Mouse (Mus musculus): ENCODE results near the gene Armc2.

Gene Armc2

DNA sequence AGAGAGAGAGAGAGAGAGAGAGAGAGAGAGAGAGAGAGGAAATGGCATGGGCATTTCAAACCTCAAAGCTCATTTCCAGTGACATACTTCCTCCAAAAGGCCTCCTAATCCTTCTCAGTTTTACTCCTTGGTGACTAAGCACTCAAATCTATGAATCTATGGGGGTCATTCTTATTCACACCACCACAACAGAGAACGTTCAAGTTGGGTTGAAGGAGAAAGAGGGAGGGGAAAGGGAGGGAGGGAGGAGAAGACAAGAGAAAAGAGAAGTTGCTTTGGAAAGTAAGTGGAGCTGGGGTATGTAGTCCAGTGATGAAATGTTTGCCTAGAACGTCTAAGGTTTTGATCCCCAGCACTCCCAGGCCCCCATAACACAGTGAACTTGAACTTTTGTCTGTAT, 148.1 kb downstream of the Armc2 start:
- no peak for DNase-seq (ENCODE audit: extremely low spot score, low read depth, low spot score)

GRCm38 (mm10) chr10:41867956-41868355, 150.3 kb downstream of the Armc2 start:
- no peak for DNase-seq (ENCODE audit: extremely low spot score, low read depth, low spot score)

DNA sequence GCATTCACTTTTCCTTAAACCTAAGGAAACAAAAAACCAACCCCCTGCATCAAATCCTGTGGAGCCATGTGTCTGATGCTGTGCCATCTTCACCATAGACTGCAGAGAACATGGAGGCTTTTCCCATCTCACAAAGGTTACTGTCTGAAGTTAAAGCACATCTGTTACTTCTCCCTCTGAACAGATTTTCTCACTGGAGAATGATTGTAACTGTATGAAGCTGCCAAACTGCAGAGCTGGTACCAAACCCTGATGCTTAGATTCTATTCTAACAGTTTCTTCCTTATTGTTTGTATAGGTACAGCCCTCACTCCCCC, 151.4 kb downstream of the Armc2 start:
- DNase-seq (ENCODE audit: extremely low spot score, low read depth, low spot score), result no peak

DNA sequence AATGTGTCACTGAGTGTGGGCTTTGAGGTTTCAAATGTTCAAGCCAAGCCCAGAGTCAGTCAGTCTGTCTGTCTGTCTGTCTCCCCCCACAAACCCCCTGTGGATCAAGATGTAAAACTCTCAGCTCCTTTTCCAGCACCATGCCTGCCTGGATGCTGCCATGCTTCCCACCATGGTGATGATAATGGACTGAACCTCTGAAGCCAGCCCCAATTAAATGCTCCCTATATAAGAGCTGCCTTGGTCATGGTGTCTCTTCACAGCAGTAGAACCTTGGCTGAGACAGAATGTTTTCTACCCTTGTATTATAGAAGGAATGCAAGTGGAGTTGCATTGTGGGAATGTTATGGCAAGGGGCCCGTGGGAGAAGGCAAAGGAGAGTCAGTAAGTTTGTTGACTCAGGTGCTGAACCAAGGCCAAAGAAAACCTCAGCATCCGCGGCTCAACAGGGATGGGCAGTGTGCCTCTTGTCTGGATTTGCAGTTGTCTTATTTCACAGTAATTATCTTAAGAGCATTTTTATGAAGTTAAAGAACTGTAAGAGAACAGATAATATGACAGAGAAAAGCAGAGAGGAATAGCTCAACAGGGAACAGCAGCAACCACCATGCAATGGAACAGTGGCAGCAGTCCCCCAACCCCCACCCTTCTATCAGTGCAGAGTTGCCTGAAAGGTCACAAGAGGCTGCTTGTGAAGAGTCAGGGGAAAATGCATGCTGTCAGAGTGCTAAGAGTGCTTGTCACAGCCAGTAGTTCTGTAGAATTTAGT, 152.0 kb downstream of the Armc2 start:
- DNase-seq (ENCODE audit: extremely low spot score, low read depth, low spot score), result no peak

All from hindlimb bud, embryonic 11.5 days (tissue).